Mouse (Mus musculus) cortical plate, adult 2 months (tissue): Measurements from ENCODE around the gene 4930572O03Rik.
"Not testable (repeated sequence)": the region's sequence is repeated elsewhere in the genome, so short reads cannot be mapped to it uniquely, and the experiment has no call there.

Experiments
- CTCF ChIP-seq: fragments of 200-500 bp; IDR thresholded peaks from 2 replicates; pipeline ENCODE4 v1.5.1; 2011; ENCODE audit warnings: mild to moderate bottlenecking, control low read depth, low read length; ENCODE audit not compliant: insufficient read depth; ENCODE audit errors: extremely low read depth
- POLR2A ChIP-seq: fragments of 200-500 bp; IDR thresholded peaks from 2 replicates; pipeline ENCODE4 v1.6.1; 2011; ENCODE audit warnings: mild to moderate bottlenecking, low read length, control low read depth; ENCODE audit not compliant: insufficient read depth; ENCODE audit errors: extremely low read depth

- TF ChIP-seq POLR2A, CTCF: not testable (repeated sequence)
These were observed 54.4 kb downstream of the 4930572O03Rik start for GRCm38 (mm10) chr5:15602424-15602947.
